ENCODE assay signal across 16 mouse cellular contexts in genomic region chr2:20072377-20072776, GRCm38 (mm10).
"Had no signal": no experiment of that assay in that cellular context is flagged by ENCODE, and none has a peak within 500 bp of the region (broad histone marks: within the 10 kb centered on the region; RNA-seq: fewer than 3 reads in every experiment).

No protein-coding gene starts in this region.

- H3K4me3 ChIP-seq: limb, embryonic 12.5 days; liver, embryonic 13.5 days; megakaryocyte, embryonic 14.5 days; midbrain, embryonic 12.5 days; myocyte; stomach, embryonic 15.5 days had no signal

- ATAC-seq: liver, postnatal 0 days had no signal

- H3K9ac ChIP-seq: limb, embryonic 12.5 days; liver, embryonic 13.5 days; liver, postnatal 0 days; midbrain, embryonic 12.5 days; stomach, embryonic 15.5 days had no signal

- H3K27ac ChIP-seq: kidney, postnatal 0 days; limb, embryonic 12.5 days; liver, embryonic 13.5 days; macrophage; midbrain, embryonic 12.5 days; stomach, embryonic 15.5 days had no signal

- H3K9me3 ChIP-seq: limb, embryonic 12.5 days; liver, embryonic 13.5 days; megakaryocyte, embryonic 14.5 days; midbrain, embryonic 12.5 days; stomach, embryonic 15.5 days had no signal

- DNase-seq: kidney, adult 11 months; kidney, adult 9 months; kidney, postnatal 36 days; layer of hippocampus, adult 9-11 months; liver; liver, embryonic 13.5 days; liver, postnatal 0 days; right cerebral cortex, postnatal 14 days; thymus, postnatal 36 days had no signal

- H3K4me1 ChIP-seq: limb, embryonic 12.5 days; liver, embryonic 13.5 days; megakaryocyte, embryonic 14.5 days; stomach, embryonic 15.5 days had no signal

- H3K27me3 ChIP-seq: limb, embryonic 12.5 days; liver, embryonic 13.5 days; megakaryocyte, embryonic 14.5 days; midbrain, embryonic 12.5 days; stomach, embryonic 15.5 days had no signal

- H3K36me3 ChIP-seq: limb, embryonic 12.5 days; liver, embryonic 13.5 days; midbrain, embryonic 12.5 days; stomach, embryonic 15.5 days had no signal

- H3K4me2 ChIP-seq: limb, embryonic 12.5 days; liver, embryonic 13.5 days; midbrain, embryonic 12.5 days; stomach, embryonic 15.5 days had no signal
